Mouse (Mus musculus): ENCODE measurements around the gene Cuedc1. TPM values are rescaled to one million over a fixed set of nuclear protein-coding genes. Genes with fewer than 3 reads are reported as not detected.
"Not testable (repeated sequence)": the region's sequence is repeated elsewhere in the genome, so short reads cannot be mapped to it uniquely, and the experiment has no call there.

The Cuedc1 gene
- total RNA-seq, 2 experiments from 2014 or later, result 37.1 to 43.6 TPM

GRCm38 (mm10) chr11:88186078-88186946 lies 88.5 kb downstream of the Cuedc1 start:
- no peak for DNase-seq (ENCODE audit: extremely low spot score in 1 of 2, low spot score in 2 of 2)
- intact Hi-C loops (cut with DNase I), result loop anchor here (5.0 kb wide), 1 partner anchor 119 kb away; the partner anchor contains the start of gene Vezf1

GRCm38 (mm10) chr11:88186947-88187243 lies 89.0 kb downstream of the Cuedc1 start:
- intact Hi-C loops (cut with DNase I), result loop anchor here (5.0 kb wide), 1 partner anchor 120 kb away; the partner anchor contains the start of gene Vezf1
- no peak for DNase-seq (ENCODE audit: extremely low spot score in 1 of 2, low spot score in 2 of 2)

- peak; percentile 80 to 91 for DNase-seq (ENCODE audit: extremely low spot score in 1 of 2, low spot score in 2 of 2)
- intact Hi-C loops (cut with DNase I), result loop anchor here (5.0 kb wide), 1 partner anchor 120 kb away; the partner anchor contains the start of gene Vezf1
These were observed 89.7 kb downstream of the Cuedc1 start for GRCm38 (mm10) chr11:88187417-88188133.

- DNase-seq (ENCODE audit: extremely low spot score in 1 of 2, low spot score in 2 of 2), result no peak
- intact Hi-C loops (cut with DNase I), result loop anchor here (5.0 kb wide), 1 partner anchor 121 kb away; the partner anchor contains the start of gene Vezf1
These were observed 90.4 kb downstream of the Cuedc1 start for GRCm38 (mm10) chr11:88188216-88188615.

GRCm38 (mm10) chr11:88188635-88189034 lies 90.8 kb downstream of the Cuedc1 start:
- intact Hi-C loops (cut with DNase I), result loop anchor here (5.0 kb wide), 1 partner anchor 121 kb away; the partner anchor contains the start of gene Vezf1

GRCm38 (mm10) chr11:88192595-88192994 lies 94.7 kb downstream of the Cuedc1 start:
- intact Hi-C loops (cut with DNase I), result no loop called here
- DNase-seq (ENCODE audit: extremely low spot score in 1 of 2, low spot score in 2 of 2), result no peak

More at GRCm38 (mm10) chr11:88188635-88189034, 90.8 kb downstream of the Cuedc1 start:
- DNase-seq (ENCODE audit: extremely low spot score in 1 of 2, low spot score in 2 of 2), result no peak

GRCm38 (mm10) chr11:88193098-88193823 lies 95.4 kb downstream of the Cuedc1 start:
- DNase-seq (ENCODE audit: extremely low spot score in 1 of 2, low spot score in 2 of 2), result no peak
- intact Hi-C loops (cut with DNase I), result no loop called here

- DNase-seq (ENCODE audit: extremely low spot score in 1 of 2, low spot score in 2 of 2), result no peak
- intact Hi-C loops (cut with DNase I), result no loop called here
These were observed 96.2 kb downstream of the Cuedc1 start for GRCm38 (mm10) chr11:88193824-88194696.

GRCm38 (mm10) chr11:88195699-88196098 lies 97.8 kb downstream of the Cuedc1 start:
- intact Hi-C loops (cut with DNase I), result loop anchor here (2.0 kb wide), 1 partner anchor 229 kb away; no protein-coding TSS in a partner anchor

GRCm38 (mm10) chr11:88197153-88197576 lies 99.3 kb downstream of the Cuedc1 start:
- peak; percentile 60 to 65 for DNase-seq (ENCODE audit: extremely low spot score in 1 of 2, low spot score in 2 of 2)
- intact Hi-C loops (cut with DNase I), result loop anchor here (2.0 kb wide), 1 partner anchor 230 kb away; no protein-coding TSS in a partner anchor

More at GRCm38 (mm10) chr11:88195699-88196098, 97.8 kb downstream of the Cuedc1 start:
- DNase-seq (ENCODE audit: extremely low spot score in 1 of 2, low spot score in 2 of 2), result not testable (repeated sequence)

GRCm38 (mm10) chr11:88198223-88198622 lies 100.4 kb downstream of the Cuedc1 start:
- intact Hi-C loops (cut with DNase I), result no loop called here
- DNase-seq (ENCODE audit: extremely low spot score in 1 of 2, low spot score in 2 of 2), result no peak

GRCm38 (mm10) chr11:88201172-88201571 lies 103.3 kb downstream of the Cuedc1 start:
- intact Hi-C loops (cut with DNase I), result no loop called here
- DNase-seq (ENCODE audit: extremely low spot score in 1 of 2, low spot score in 2 of 2), result no peak

GRCm38 (mm10) chr11:88202077-88202476 lies 104.2 kb downstream of the Cuedc1 start:
- DNase-seq (ENCODE audit: extremely low spot score in 1 of 2, low spot score in 2 of 2), result no peak
- intact Hi-C loops (cut with DNase I), result no loop called here

- peak; percentile 93 to 96 for DNase-seq (ENCODE audit: extremely low spot score in 1 of 2, low spot score in 2 of 2)
- intact Hi-C loops (cut with DNase I), result no loop called here
These were observed 106.1 kb downstream of the Cuedc1 start, which contains the start of gene Mrps23 for GRCm38 (mm10) chr11:88203712-88204532. Mrps23 (plus strand) TSS chr11:88204388.

GRCm38 (mm10) chr11:88204593-88205368 lies 106.9 kb downstream of the Cuedc1 start:
- DNase-seq (ENCODE audit: extremely low spot score in 1 of 2, low spot score in 2 of 2), result no peak
- intact Hi-C loops (cut with DNase I), result no loop called here

GRCm38 (mm10) chr11:88206576-88206975 lies 108.7 kb downstream of the Cuedc1 start:
- DNase-seq (ENCODE audit: extremely low spot score in 1 of 2, low spot score in 2 of 2); intact Hi-C loops (cut with DNase I): not testable (repeated sequence)

Measured in left cerebral cortex, postnatal 10 days (tissue).